Mouse (Mus musculus) cerebellum, postnatal 25 days (tissue): Measurements from ENCODE around the gene Taf6l.
"Not testable (repeated sequence)": the region's sequence is repeated elsewhere in the genome, so short reads cannot be mapped to it uniquely, and the experiment has no call there.

Experiments
- DNase-seq, 2 experiments: peaks; one replicate each; pipeline ENCODE4 v3.0.0; 2021; ENCODE audit warnings: mixed read lengths in 2 of 2

The Taf6l gene

GRCm38 (mm10) chr19:8735389-8736159 lies 50.6 kb downstream of the Taf6l start, which contains the start of gene Wdr74:
Wdr74 (plus strand) TSS chr19:8735827.
- DNase-seq = peak; percentile 96 to 97

DNA sequence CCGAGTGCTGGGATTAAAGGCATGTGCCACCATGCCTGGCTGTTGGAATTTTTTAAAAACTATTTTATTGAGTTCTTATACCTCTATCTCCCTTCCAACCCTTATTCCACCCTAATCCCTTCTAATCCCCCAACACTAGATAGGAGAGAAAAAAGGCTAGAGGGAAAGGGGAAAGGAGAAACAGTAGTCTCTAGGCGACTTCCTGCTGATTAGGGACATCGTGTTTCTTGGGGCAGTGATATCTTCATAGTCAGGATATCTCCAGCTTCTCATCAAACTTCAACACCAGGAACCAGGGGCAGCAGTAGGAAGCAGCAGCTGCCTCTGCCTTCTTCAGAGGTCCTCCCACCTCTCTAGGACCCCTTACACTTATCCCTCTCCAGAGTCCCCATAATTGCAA lies 51.9 kb downstream of the Taf6l start:
- DNase-seq = no peak

GRCm38 (mm10) chr19:8728335-8729099 lies 57.7 kb downstream of the Taf6l start:
- DNase-seq = not testable (repeated sequence)

DNA sequence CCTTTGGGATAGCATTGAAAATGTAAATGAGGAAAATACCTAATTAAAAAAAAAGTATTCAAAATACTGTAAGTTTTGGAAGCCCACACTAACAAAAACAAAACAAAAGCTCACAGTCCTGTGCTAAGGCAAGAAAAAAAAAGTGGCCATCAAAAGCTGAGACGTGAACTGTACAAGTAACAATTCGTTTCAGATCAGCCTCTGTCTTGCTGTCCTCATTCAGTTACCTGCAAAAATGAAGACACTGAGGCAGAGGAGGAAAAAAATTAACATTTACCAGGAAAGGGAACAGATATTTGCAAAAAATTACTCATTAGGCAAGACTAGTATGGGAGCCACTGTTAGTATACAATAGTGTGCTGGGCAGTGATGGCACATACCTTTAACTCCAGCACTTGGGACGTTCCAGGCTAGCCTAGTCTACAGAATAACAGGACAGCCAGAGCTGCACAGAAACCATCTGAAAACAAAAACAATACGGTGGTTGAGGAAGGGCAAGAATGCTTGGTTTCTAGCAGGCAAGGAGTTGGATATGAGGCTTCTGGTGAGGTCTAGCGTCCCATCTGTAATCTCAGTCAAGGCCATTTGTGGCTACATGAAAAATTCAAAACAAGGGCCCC lies 58.6 kb downstream of the Taf6l start:
- no peak for DNase-seq

- DNase-seq = no peak
These were observed 59.4 kb downstream of the Taf6l start for GRCm38 (mm10) chr19:8726609-8727390.

- DNase-seq = no peak
These were observed 61.1 kb downstream of the Taf6l start for GRCm38 (mm10) chr19:8725081-8725613.
